ENCODE assay signal across 9 mouse cellular contexts in genomic region chr9:32709359-32709758, GRCm38 (mm10).
DNase-seq lines count a peak whose midpoint lies in the region; ATAC-seq and TF ChIP-seq lines count a peak whose summit lies in the region.
"Had no signal": no experiment of that assay in that cellular context is flagged by ENCODE, and none has a peak within 500 bp of the region (broad histone marks: within the 10 kb centered on the region; RNA-seq: fewer than 3 reads in every experiment).

No protein-coding gene starts in this region.

- H3K4me1 ChIP-seq in forebrain, embryonic 10.5 days = peaks cover 41% of the 10 kb centered on the region
- no peaks in the 10 kb centered on the region for H3K4me1 ChIP-seq in forebrain, embryonic 16.5 days (replicated peaks; ENCODE audit: control insufficient read depth, insufficient read depth, low read length)
- H3K4me1 ChIP-seq in lung, adult 2 months (ENCODE audit: control insufficient read depth, insufficient read depth, low read length) = peaks cover 64% of the 10 kb centered on the region
- no peaks in the 10 kb centered on the region for H3K4me1 ChIP-seq in forebrain, embryonic 11.5 days (replicated peaks; ENCODE audit: control insufficient read depth, insufficient read depth, low read length)

- H3K9ac ChIP-seq in forebrain, embryonic 16.5 days (replicated peaks; ENCODE audit: low read depth, low read length) = no peak overlapping the region
- H3K9ac ChIP-seq in forebrain, embryonic 11.5 days (ENCODE audit: low read length) = no peak overlapping the region

- H3K36me3 ChIP-seq in forebrain, embryonic 10.5 days (replicated peaks) = no peaks in the 10 kb centered on the region
- no peaks in the 10 kb centered on the region for H3K36me3 ChIP-seq in forebrain, embryonic 16.5 days (ENCODE audit: control insufficient read depth, insufficient read depth)
- H3K36me3 ChIP-seq in forebrain, embryonic 11.5 days (ENCODE audit: control insufficient read depth, insufficient read depth, low read length) = no peaks in the 10 kb centered on the region

- H3K27me3 ChIP-seq in forebrain, embryonic 10.5 days (ENCODE audit: poor library complexity, severe bottlenecking) = peaks cover 38% of the 10 kb centered on the region
- no peaks in the 10 kb centered on the region for H3K27me3 ChIP-seq in forebrain, embryonic 16.5 days (replicated peaks; ENCODE audit: control insufficient read depth, insufficient read depth, low read length)
- H3K27me3 ChIP-seq in forebrain, embryonic 11.5 days (ENCODE audit: control insufficient read depth, insufficient read depth, low read length) = no peaks in the 10 kb centered on the region

- WGBS in forebrain, embryonic 10.5 days = 36% methylated on average over 5 of the region's 5 CpGs
- 31% methylated on average over 5 of the region's 5 CpGs for WGBS in forebrain, embryonic 16.5 days
- WGBS in lung, adult 2 months = 3% methylated on average over 5 of the region's 5 CpGs
- WGBS in forebrain, embryonic 11.5 days = 33% methylated on average over 5 of the region's 5 CpGs

- no peak for TF ChIP-seq POLR2A in lung, adult 2 months (IDR thresholded peaks at IDR 0.05; ENCODE audit: borderline replicate concordance, extremely low read depth, low read depth, low read length)

- ATAC-seq in forebrain, embryonic 16.5 days = no peak
- ATAC-seq in inflammation-experienced regulatory T-cells, adult 6 months = peak; percentile 10
- ATAC-seq in forebrain, embryonic 11.5 days (replicated peaks; ENCODE audit: low FRiP score) = no peak

- H3K9me3 ChIP-seq in forebrain, embryonic 10.5 days = no peaks in the 10 kb centered on the region; the same call in 1 of the 2 replicates
- H3K9me3 ChIP-seq in forebrain, embryonic 16.5 days (ENCODE audit: control insufficient read depth, low read length) = no peaks in the 10 kb centered on the region; the same call in 1 of the 2 replicates
- no peaks in the 10 kb centered on the region; the same call in 1 of the 2 replicates for H3K9me3 ChIP-seq in forebrain, embryonic 11.5 days (ENCODE audit: control insufficient read depth, low read length)

- TF ChIP-seq CTCF in lung, adult 2 months (IDR thresholded peaks at IDR 0.05; ENCODE audit: insufficient read depth, low read length) = no peak

- no peak overlapping the region for H3K4me2 ChIP-seq in forebrain, embryonic 16.5 days (ENCODE audit: low read length)
- H3K4me2 ChIP-seq in forebrain, embryonic 11.5 days (ENCODE audit: low read depth, low read length, severe bottlenecking) = no peak overlapping the region

- H3K4me3 ChIP-seq in forebrain, embryonic 10.5 days = no peak overlapping the region
- no peak overlapping the region for H3K4me3 ChIP-seq in forebrain, embryonic 16.5 days (replicated peaks; ENCODE audit: low read length)
- H3K4me3 ChIP-seq in lung, adult 2 months (replicated peaks; ENCODE audit: extremely low read depth, low read depth, low read length) = no peak overlapping the region
- no peak overlapping the region for H3K4me3 ChIP-seq in forebrain, embryonic 11.5 days (ENCODE audit: low read depth, low read length)

- no peak for DNase-seq in forebrain, embryonic 10.5 days (ENCODE audit: extremely low spot score, low spot score)
- peak; percentile 77 for DNase-seq in CD4-positive, CD25-positive, alpha-beta regulatory T cell, adult 2 months (ENCODE audit: low read depth, low spot score)
- DNase-seq in lung, adult 2 months = peak; percentile 49
- DNase-seq in forebrain, embryonic 11.5 days (ENCODE audit: low spot score) = no peak
- DNase-seq in cerebellum, adult 11-12 months = no peak
- no peak for DNase-seq in adrenal gland, postnatal 25 days
- DNase-seq: midbrain, embryonic 14.5 days had no signal

- H3K27ac ChIP-seq in forebrain, embryonic 10.5 days = peak overlapping the region; percentile 45; the same call in 1 of the 2 replicates
- H3K27ac ChIP-seq in forebrain, embryonic 16.5 days (ENCODE audit: low read length) = no peak overlapping the region
- H3K27ac ChIP-seq in forebrain, embryonic 11.5 days (ENCODE audit: low read depth, low read length) = no peak overlapping the region

Comparison
In these comparisons a context has a peak if more than half of its experiments do, and no peak if none do; other contexts are left out.
1. DNase-seq: peak in CD4-positive, CD25-positive, alpha-beta regulatory T cell, adult 2 months (single experiment) and lung, adult 2 months (single experiment); none in forebrain, embryonic 10.5 days (single experiment), forebrain, embryonic 11.5 days (single experiment), cerebellum, adult 11-12 months (single experiment) and adrenal gland, postnatal 25 days (single experiment).